Mouse (Mus musculus): ENCODE results near the gene Slc45a3. TPM values are rescaled to one million over a fixed set of nuclear protein-coding genes. Genes with fewer than 3 reads are reported as not detected.

Slc45a3 gene
- polyA plus RNA-seq, 1 experiment from 2014 or later = 0.93 TPM

- Histone ChIP-seq H3K36me3 (ENCODE audit: control insufficient read depth, insufficient read depth, low read length) (peaks cover 28% of the 10 kb centered on the region), H3K4me2 (no peak overlapping the region), H3K27ac (ENCODE audit: low read depth, low read length) (no peak overlapping the region), H3K9me3 (replicated peaks; ENCODE audit: control insufficient read depth, low read length) (no peaks in the 10 kb centered on the region), H3K9ac (ENCODE audit: low read depth, low read length) (no peak overlapping the region), H3K4me3 (ENCODE audit: low read depth, low read length) (no peak overlapping the region), H3K27me3 (ENCODE audit: control insufficient read depth, insufficient read depth, low read length) (no peaks in the 10 kb centered on the region), H3K4me1 (ENCODE audit: control insufficient read depth, insufficient read depth, low read length) (no peaks in the 10 kb centered on the region)
- ATAC-seq (replicated peaks; ENCODE audit: insufficient number of reproducible peaks, low FRiP score, low TSS enrichment) = no peak
- 93% methylated on average over 1 of the region's 1 CpGs for WGBS (ENCODE audit: insufficient replicate concordance)
Measured at GRCm38 (mm10) chr1:132016691-132017090, 53.9 kb downstream of the Slc45a3 start.

GRCm38 (mm10) chr1:132019876-132020275 lies 57.1 kb downstream of the Slc45a3 start:
- Histone ChIP-seq H3K4me1 (ENCODE audit: control insufficient read depth, insufficient read depth, low read length) (no peaks in the 10 kb centered on the region), H3K9ac (ENCODE audit: low read depth, low read length) (no peak overlapping the region), H3K4me3 (ENCODE audit: low read depth, low read length) (no peak overlapping the region), H3K36me3 (ENCODE audit: control insufficient read depth, insufficient read depth, low read length) (peaks cover 34% of the 10 kb centered on the region), H3K9me3 (replicated peaks; ENCODE audit: control insufficient read depth, low read length) (no peaks in the 10 kb centered on the region), H3K4me2 (no peak overlapping the region), H3K27me3 (ENCODE audit: control insufficient read depth, insufficient read depth, low read length) (no peaks in the 10 kb centered on the region), H3K27ac (ENCODE audit: low read depth, low read length) (no peak overlapping the region)
- WGBS (ENCODE audit: insufficient replicate concordance) = 92% methylated on average over 7 of the region's 7 CpGs
- no peak for ATAC-seq (replicated peaks; ENCODE audit: insufficient number of reproducible peaks, low FRiP score, low TSS enrichment)

GRCm38 (mm10) chr1:132022107-132022506 lies 59.3 kb downstream of the Slc45a3 start:
- H3K9me3 ChIP-seq (replicated peaks; ENCODE audit: control insufficient read depth, low read length) = no peaks in the 10 kb centered on the region
- H3K4me3 ChIP-seq (ENCODE audit: low read depth, low read length) = no peak overlapping the region
- no peak overlapping the region for H3K9ac ChIP-seq (ENCODE audit: low read depth, low read length)
- H3K4me2 ChIP-seq = no peak overlapping the region
- 76% methylated on average over 3 of the region's 3 CpGs for WGBS (ENCODE audit: insufficient replicate concordance)
- no peak overlapping the region for H3K27ac ChIP-seq (ENCODE audit: low read depth, low read length)
- no peaks in the 10 kb centered on the region for H3K27me3 ChIP-seq (ENCODE audit: control insufficient read depth, insufficient read depth, low read length)
- H3K36me3 ChIP-seq (ENCODE audit: control insufficient read depth, insufficient read depth, low read length) = peaks cover 29% of the 10 kb centered on the region
- no peaks in the 10 kb centered on the region for H3K4me1 ChIP-seq (ENCODE audit: control insufficient read depth, insufficient read depth, low read length)
- no peak for ATAC-seq (replicated peaks; ENCODE audit: insufficient number of reproducible peaks, low FRiP score, low TSS enrichment)

- H3K27ac ChIP-seq (ENCODE audit: low read depth, low read length) = no peak overlapping the region
- 89% methylated on average over 11 of the region's 11 CpGs for WGBS (ENCODE audit: insufficient replicate concordance)
- H3K36me3 ChIP-seq (ENCODE audit: control insufficient read depth, insufficient read depth, low read length) = peaks cover 21% of the 10 kb centered on the region
- no peak for ATAC-seq (replicated peaks; ENCODE audit: insufficient number of reproducible peaks, low FRiP score, low TSS enrichment)
- H3K9me3 ChIP-seq (replicated peaks; ENCODE audit: control insufficient read depth, low read length) = no peaks in the 10 kb centered on the region
- no peaks in the 10 kb centered on the region for H3K27me3 ChIP-seq (ENCODE audit: control insufficient read depth, insufficient read depth, low read length)
- no peaks in the 10 kb centered on the region for H3K4me1 ChIP-seq (ENCODE audit: control insufficient read depth, insufficient read depth, low read length)
- H3K9ac ChIP-seq (ENCODE audit: low read depth, low read length) = no peak overlapping the region
- no peak overlapping the region for H3K4me2 ChIP-seq
- no peak overlapping the region for H3K4me3 ChIP-seq (ENCODE audit: low read depth, low read length)
Measured at GRCm38 (mm10) chr1:132026925-132027646, 64.3 kb downstream of the Slc45a3 start.

- Histone ChIP-seq H3K4me3 (ENCODE audit: low read depth, low read length) (no peak overlapping the region), H3K4me2 (no peak overlapping the region), H3K9ac (ENCODE audit: low read depth, low read length) (no peak overlapping the region), H3K36me3 (ENCODE audit: control insufficient read depth, insufficient read depth, low read length) (peaks cover 18% of the 10 kb centered on the region), H3K27ac (ENCODE audit: low read depth, low read length) (no peak overlapping the region), H3K9me3 (replicated peaks; ENCODE audit: control insufficient read depth, low read length) (no peaks in the 10 kb centered on the region), H3K4me1 (ENCODE audit: control insufficient read depth, insufficient read depth, low read length) (no peaks in the 10 kb centered on the region), H3K27me3 (ENCODE audit: control insufficient read depth, insufficient read depth, low read length) (no peaks in the 10 kb centered on the region)
- ATAC-seq (replicated peaks; ENCODE audit: insufficient number of reproducible peaks, low FRiP score, low TSS enrichment) = no peak
- 84% methylated on average over 5 of the region's 5 CpGs for WGBS (ENCODE audit: insufficient replicate concordance)
Measured at GRCm38 (mm10) chr1:132027978-132028377, 65.2 kb downstream of the Slc45a3 start.

GRCm38 (mm10) chr1:132028413-132028812 lies 65.6 kb downstream of the Slc45a3 start:
- no peak overlapping the region for H3K9ac ChIP-seq (ENCODE audit: low read depth, low read length)
- no peaks in the 10 kb centered on the region for H3K27me3 ChIP-seq (ENCODE audit: control insufficient read depth, insufficient read depth, low read length)
- no peaks in the 10 kb centered on the region for H3K4me1 ChIP-seq (ENCODE audit: control insufficient read depth, insufficient read depth, low read length)
- H3K4me2 ChIP-seq = no peak overlapping the region
- 89% methylated on average over 9 of the region's 9 CpGs for WGBS (ENCODE audit: insufficient replicate concordance)
- H3K36me3 ChIP-seq (ENCODE audit: control insufficient read depth, insufficient read depth, low read length) = peaks cover 13% of the 10 kb centered on the region
- no peak overlapping the region for H3K27ac ChIP-seq (ENCODE audit: low read depth, low read length)
- ATAC-seq (replicated peaks; ENCODE audit: insufficient number of reproducible peaks, low FRiP score, low TSS enrichment) = no peak
- no peak overlapping the region for H3K4me3 ChIP-seq (ENCODE audit: low read depth, low read length)
- H3K9me3 ChIP-seq (replicated peaks; ENCODE audit: control insufficient read depth, low read length) = no peaks in the 10 kb centered on the region

GRCm38 (mm10) chr1:132030574-132030973 lies 67.8 kb downstream of the Slc45a3 start:
- Histone ChIP-seq H3K27ac (ENCODE audit: low read depth, low read length) (no peak overlapping the region), H3K36me3 (ENCODE audit: control insufficient read depth, insufficient read depth, low read length) (peaks cover 10% of the 10 kb centered on the region; the same call in 1 of the 2 replicates), H3K9me3 (replicated peaks; ENCODE audit: control insufficient read depth, low read length) (no peaks in the 10 kb centered on the region), H3K9ac (ENCODE audit: low read depth, low read length) (no peak overlapping the region), H3K4me1 (ENCODE audit: control insufficient read depth, insufficient read depth, low read length) (no peaks in the 10 kb centered on the region), H3K27me3 (ENCODE audit: control insufficient read depth, insufficient read depth, low read length) (no peaks in the 10 kb centered on the region), H3K4me2 (no peak overlapping the region), H3K4me3 (ENCODE audit: low read depth, low read length) (no peak overlapping the region)
- WGBS (ENCODE audit: insufficient replicate concordance) = 65% methylated on average over 2 of the region's 2 CpGs
- ATAC-seq (replicated peaks; ENCODE audit: insufficient number of reproducible peaks, low FRiP score, low TSS enrichment) = no peak

- no peaks in the 10 kb centered on the region for H3K9me3 ChIP-seq (replicated peaks; ENCODE audit: control insufficient read depth, low read length)
- no peak overlapping the region for H3K4me2 ChIP-seq
- WGBS (ENCODE audit: insufficient replicate concordance) = 88% methylated on average over 7 of the region's 7 CpGs
- no peaks in the 10 kb centered on the region for H3K27me3 ChIP-seq (ENCODE audit: control insufficient read depth, insufficient read depth, low read length)
- no peak overlapping the region for H3K27ac ChIP-seq (ENCODE audit: low read depth, low read length)
- no peak overlapping the region for H3K9ac ChIP-seq (ENCODE audit: low read depth, low read length)
- H3K36me3 ChIP-seq (ENCODE audit: control insufficient read depth, insufficient read depth, low read length) = peaks cover 10% of the 10 kb centered on the region; the same call in 1 of the 2 replicates
- no peaks in the 10 kb centered on the region for H3K4me1 ChIP-seq (ENCODE audit: control insufficient read depth, insufficient read depth, low read length)
- ATAC-seq (replicated peaks; ENCODE audit: insufficient number of reproducible peaks, low FRiP score, low TSS enrichment) = no peak
- no peak overlapping the region for H3K4me3 ChIP-seq (ENCODE audit: low read depth, low read length)
Measured at GRCm38 (mm10) chr1:132032172-132032571, 69.4 kb downstream of the Slc45a3 start.
